Mouse (Mus musculus) thymus, postnatal 36 days (tissue): Measurements from ENCODE around the gene Plcxd3.
"Not testable (repeated sequence)": the region's sequence is repeated elsewhere in the genome, so short reads cannot be mapped to it uniquely, and the experiment has no call there.

ENCODE experiments used
- DNase-seq, 2 experiments: peaks; one replicate each; pipeline ENCODE4 v3.0.0; 2022; ENCODE audit warnings: mixed read lengths in 2 of 2

The Plcxd3 gene

GRCm38 (mm10) chr15:4561431-4561970, 186.2 kb downstream of the Plcxd3 start:
- DNase-seq = no peak

GRCm38 (mm10) chr15:4595521-4595920, 220.2 kb downstream of the Plcxd3 start:
- DNase-seq = not testable (repeated sequence)

DNA sequence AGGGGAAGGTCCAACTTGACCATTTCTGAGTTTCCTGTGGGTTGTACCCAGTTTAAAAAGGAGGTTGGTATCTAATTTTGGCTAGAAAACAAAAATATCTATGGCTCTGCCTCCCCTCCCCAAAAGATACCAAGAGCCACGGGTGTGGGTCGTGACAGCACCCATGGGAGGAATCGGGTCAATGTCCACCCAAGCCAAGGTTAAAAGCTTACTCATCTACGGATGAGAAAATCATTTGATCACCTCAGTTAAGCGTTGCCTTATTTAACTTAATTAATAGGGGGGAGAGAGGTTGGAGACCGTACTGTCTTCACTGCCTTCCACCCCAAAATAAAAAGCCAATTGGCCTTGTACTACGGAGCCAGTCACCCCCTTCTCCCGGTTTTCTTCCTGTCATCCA, 223.4 kb downstream of the Plcxd3 start:
- not testable (repeated sequence) for DNase-seq

GRCm38 (mm10) chr15:4599331-4599730, 224.0 kb downstream of the Plcxd3 start:
- not testable (repeated sequence) for DNase-seq

GRCm38 (mm10) chr15:4605630-4606029, 230.3 kb downstream of the Plcxd3 start:
- no peak for DNase-seq
